Mouse (Mus musculus) liver, adult 2 months (tissue): Measurements from ENCODE around the gene Eif2ak4. TPM values are rescaled to one million over a fixed set of nuclear protein-coding genes. Genes with fewer than 3 reads are reported as not detected.

Experiments used
- DNase-seq: peaks from one replicate; pipeline ENCODE4 v3.0.0-alpha.2; 2011; ENCODE audit warnings: low read depth, low spot score; ENCODE audit errors: extremely low read depth
- H3K27ac ChIP-seq: fragments of 200-500 bp; replicated peaks from 2 replicates; pipeline ENCODE4 v1.5.1; 2012; ENCODE audit warnings: low read depth, mild to moderate bottlenecking, control low read depth, inconsistent platforms, low read length; ENCODE audit not compliant: insufficient read depth
- H3K27me3 ChIP-seq: fragments of 200-500 bp; 2 replicates; pipeline ENCODE4 v1.6.1; 2012; ENCODE audit warnings: mild to moderate bottlenecking, moderate library complexity, low read length, inconsistent platforms; ENCODE audit not compliant: control insufficient read depth, insufficient read depth
- H3K36me3 ChIP-seq: fragments of 200-500 bp; 2 replicates; pipeline ENCODE4 v1.6.1; 2012; ENCODE audit warnings: low read length, inconsistent platforms; ENCODE audit not compliant: control insufficient read depth, insufficient read depth
- H3K4me1 ChIP-seq: fragments of 200-500 bp; 2 replicates; pipeline ENCODE4 v1.6.1; 2011; ENCODE audit warnings: low read length; ENCODE audit not compliant: control insufficient read depth, insufficient read depth
- H3K4me3 ChIP-seq: fragments of 200-500 bp; 2 replicates; pipeline ENCODE4 v1.5.1; 2011; ENCODE audit warnings: low read depth, mild to moderate bottlenecking, control low read depth, low read length, moderate library complexity; ENCODE audit not compliant: insufficient read depth
- H3K79me2 ChIP-seq: fragments of 200-500 bp; 2 replicates; pipeline ENCODE4 v1.6.1; 2012; ENCODE audit warnings: inconsistent platforms, mild to moderate bottlenecking, low read length, moderate library complexity; ENCODE audit not compliant: control insufficient read depth, insufficient read depth
- H3K9ac ChIP-seq: fragments of 200-500 bp; 2 replicates; pipeline ENCODE4 v1.6.1; 2012; ENCODE audit warnings: low read depth, mild to moderate bottlenecking, control low read depth, inconsistent platforms, low read length
- CTCF ChIP-seq: fragments of 200-500 bp; IDR thresholded peaks from 2 replicates; pipeline ENCODE4 v1.5.1; 2011; ENCODE audit warnings: low read depth, low read length, control low read depth
- POLR2A ChIP-seq: fragments of 200-500 bp; IDR thresholded peaks from 2 replicates; pipeline ENCODE4 v1.6.1; 2011; ENCODE audit warnings: low read length, control low read depth; ENCODE audit not compliant: insufficient read depth; ENCODE audit errors: extremely low read depth
- WGBS: fragments of 180-500 bp; shearing (Covaris S2); methylation state at CpG from one replicate; pipeline ENCODE4 v1.1.7; 2018; 5-methylcytosine and 5-hydroxymethylcytosine counted together
- polyA plus RNA-seq: library from polyadenylated mRNA; depleted of rRNA; stranded (reverse); fragments of >200 nt; gene quantifications from 2 replicates; pipeline ENCODE4 v1.2.3, GENCODE M21; 2012
- total RNA-seq: library from RNA; depleted of rRNA; stranded (reverse); fragments of >200 nt; gene quantifications from 2 replicates; pipeline ENCODE4 v1.2.3, GENCODE M21; 2014

The Eif2ak4 gene
- total and polyA plus RNA-seq, 2 experiments: 4.8 to 5.4 TPM

DNA sequence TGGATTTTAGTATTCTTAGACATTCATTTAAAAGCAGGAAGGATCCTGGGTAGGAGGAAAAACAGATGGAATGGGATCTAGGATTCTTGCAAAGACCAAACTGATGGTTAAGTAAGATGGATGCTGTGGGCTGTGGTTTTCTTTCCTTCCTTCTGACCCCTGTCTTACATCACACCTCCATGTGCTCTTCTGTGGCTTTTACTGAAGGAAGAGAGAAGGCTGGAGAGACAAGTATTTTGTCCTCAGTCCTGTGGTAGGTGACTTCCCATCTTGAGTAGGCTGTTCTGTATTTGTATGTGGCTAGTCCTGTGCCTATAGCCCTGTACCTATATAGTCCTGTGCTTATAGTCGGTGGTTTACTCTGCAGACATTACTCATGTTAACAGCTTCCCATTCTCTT lies 12.9 kb upstream of the Eif2ak4 start:
- Histone ChIP-seq H3K4me3 (no peak overlapping the region), H3K27ac (no peak overlapping the region), H3K36me3 (no peaks in the 10 kb centered on the region), H3K4me1 (peaks cover 7% of the 10 kb centered on the region; the same call in 1 of the 2 replicates), H3K79me2 (no peaks in the 10 kb centered on the region), H3K27me3 (peaks cover 14% of the 10 kb centered on the region), H3K9ac (no peak overlapping the region)
- TF ChIP-seq CTCF: no peak
- no peak for TF ChIP-seq POLR2A
- 83% methylated on average over 1 of the region's 1 CpGs for WGBS
- no peak for DNase-seq

DNA sequence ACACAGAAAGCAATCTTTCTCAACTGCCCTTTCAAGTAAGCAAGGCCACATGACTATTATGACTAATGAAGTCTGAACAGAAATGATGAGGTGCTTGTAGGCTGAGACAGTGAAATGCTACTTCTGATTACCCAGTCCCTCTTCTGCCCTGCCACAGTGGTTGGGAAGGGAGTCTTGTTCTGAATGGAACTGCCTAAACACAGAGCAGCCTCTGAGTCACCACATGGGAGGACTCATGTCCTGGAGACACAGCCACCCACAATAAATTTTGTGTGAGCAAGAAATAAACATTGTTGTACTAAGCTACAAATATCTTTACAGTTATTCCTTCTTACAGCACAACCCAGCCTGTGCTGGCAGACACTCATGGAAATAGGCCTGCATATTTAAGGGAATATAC lies 12.5 kb upstream of the Eif2ak4 start:
- Histone ChIP-seq H3K27me3 (peaks cover 14% of the 10 kb centered on the region), H3K27ac (no peak overlapping the region), H3K9ac (no peak overlapping the region), H3K4me3 (no peak overlapping the region), H3K36me3 (no peaks in the 10 kb centered on the region), H3K79me2 (no peaks in the 10 kb centered on the region), H3K4me1 (peaks cover 7% of the 10 kb centered on the region; the same call in 1 of the 2 replicates)
- TF ChIP-seq POLR2A (no peak), CTCF (no peak)
- no peak for DNase-seq

- H3K4me3 ChIP-seq: no peak overlapping the region
- no peak for TF ChIP-seq CTCF
Measured at GRCm38 (mm10) chr2:118379756-118380155, 8.7 kb upstream of the Eif2ak4 start.

DNA sequence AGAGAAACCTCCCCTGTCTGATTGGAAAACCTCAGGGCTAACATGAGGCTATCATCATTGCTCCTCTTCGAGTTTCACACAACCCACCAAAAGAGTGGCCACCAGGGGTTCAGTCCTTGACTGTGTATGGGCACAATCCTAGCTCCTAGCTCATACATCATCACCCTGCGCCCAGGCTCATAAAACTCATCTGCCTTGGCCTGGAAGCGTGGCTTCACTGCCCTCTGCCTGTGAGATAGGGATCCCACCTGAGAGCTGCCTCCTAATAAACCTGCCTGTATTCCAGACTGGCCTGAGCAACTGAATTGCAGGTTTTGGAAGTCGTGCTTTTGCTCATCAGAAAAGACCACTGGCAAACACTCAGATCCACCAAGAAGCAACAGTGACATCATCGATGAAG lies 5.0 kb upstream of the Eif2ak4 start:
- H3K36me3 ChIP-seq: no peaks in the 10 kb centered on the region
- no peak overlapping the region for H3K4me3 ChIP-seq
- H3K9ac ChIP-seq: no peak overlapping the region
- H3K27me3 ChIP-seq: no peaks in the 10 kb centered on the region
- H3K27ac ChIP-seq: no peak overlapping the region
- H3K79me2 ChIP-seq: no peaks in the 10 kb centered on the region
- H3K4me1 ChIP-seq: no peaks in the 10 kb centered on the region
- TF ChIP-seq POLR2A: no peak
- TF ChIP-seq CTCF: no peak
- DNase-seq: no peak
- WGBS: 82% methylated on average over 5 of the region's 5 CpGs

More at GRCm38 (mm10) chr2:118379756-118380155, 8.7 kb upstream of the Eif2ak4 start:
- Histone ChIP-seq H3K79me2 (no peaks in the 10 kb centered on the region), H3K36me3 (no peaks in the 10 kb centered on the region), H3K27me3 (no peaks in the 10 kb centered on the region), H3K9ac (no peak overlapping the region), H3K27ac (no peak overlapping the region), H3K4me1 (no peaks in the 10 kb centered on the region)
- 80% methylated on average over 1 of the region's 1 CpGs for WGBS
- no peak for DNase-seq

DNA sequence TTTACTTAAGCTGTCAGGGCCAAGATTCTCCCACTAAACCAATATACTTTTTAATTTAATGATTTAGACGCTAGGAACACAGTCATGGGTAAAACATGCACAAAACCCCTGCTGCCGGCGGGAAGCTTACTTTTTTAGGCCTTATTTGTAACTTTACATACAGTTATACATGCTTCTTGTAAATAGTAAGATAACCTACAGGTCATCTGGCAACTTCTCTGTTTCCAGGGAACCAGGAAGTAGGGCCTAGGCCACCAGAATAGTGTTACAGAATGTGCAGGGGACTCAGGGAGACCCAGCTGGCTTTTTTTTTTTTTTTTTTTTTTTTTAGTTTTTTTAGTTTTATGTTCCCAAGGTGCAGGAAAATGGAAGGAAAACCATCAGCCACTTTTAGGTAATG lies 1.2 kb downstream of the Eif2ak4 start:
- H3K27ac ChIP-seq: no peak overlapping the region
- TF ChIP-seq CTCF (no peak), POLR2A (no peak)
- H3K36me3 ChIP-seq: no peaks in the 10 kb centered on the region
- no peak overlapping the region for H3K9ac ChIP-seq
- H3K27me3 ChIP-seq: no peaks in the 10 kb centered on the region
- WGBS: 20% methylated on average over 3 of the region's 3 CpGs
- H3K79me2 ChIP-seq: peaks cover 11% of the 10 kb centered on the region; the same call in 1 of the 2 replicates
- H3K4me3 ChIP-seq: no peak overlapping the region; the same call in 1 of the 2 replicates
- peaks cover 3% of the 10 kb centered on the region; the same call in 1 of the 2 replicates for H3K4me1 ChIP-seq
- peak; percentile 13 for DNase-seq

DNA sequence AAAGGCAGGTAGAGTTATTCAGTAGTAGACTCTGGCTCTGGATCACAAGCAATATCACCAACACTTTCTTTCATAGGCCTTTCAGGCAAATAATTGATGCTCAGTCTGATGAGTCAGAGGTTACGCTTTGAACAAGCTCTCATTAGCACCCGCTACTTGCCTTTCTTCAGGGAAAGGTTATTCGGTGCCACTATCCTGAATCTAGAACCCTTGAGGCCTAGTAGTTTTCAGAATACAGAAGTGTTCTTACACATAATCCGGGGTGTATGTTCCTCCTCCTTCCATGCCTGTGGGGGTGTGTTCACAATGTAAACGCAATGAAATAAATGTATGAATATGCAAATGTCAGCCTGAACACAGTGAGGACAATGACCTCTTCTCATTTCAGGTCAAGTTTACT lies 1.7 kb downstream of the Eif2ak4 start:
- no peak for TF ChIP-seq POLR2A
- 67% methylated on average over 5 of the region's 5 CpGs for WGBS
- no peaks in the 10 kb centered on the region for H3K27me3 ChIP-seq
- H3K4me3 ChIP-seq: no peak overlapping the region
- peak; percentile 5 for DNase-seq
- no peak overlapping the region for H3K9ac ChIP-seq
- no peak overlapping the region for H3K27ac ChIP-seq
- H3K79me2 ChIP-seq: peaks cover 11% of the 10 kb centered on the region; the same call in 1 of the 2 replicates
- H3K36me3 ChIP-seq: no peaks in the 10 kb centered on the region
- H3K4me1 ChIP-seq: peaks cover 3% of the 10 kb centered on the region; the same call in 1 of the 2 replicates

- Histone ChIP-seq H3K79me2 (peaks cover 14% of the 10 kb centered on the region; the same call in 1 of the 2 replicates), H3K27me3 (no peaks in the 10 kb centered on the region), H3K27ac (no peak overlapping the region), H3K9ac (no peak overlapping the region), H3K4me3 (no peak overlapping the region), H3K36me3 (no peaks in the 10 kb centered on the region), H3K4me1 (peaks cover 3% of the 10 kb centered on the region; the same call in 1 of the 2 replicates)
- 72% methylated on average over 5 of the region's 5 CpGs for WGBS
- DNase-seq: no peak
- TF ChIP-seq POLR2A (no peak), CTCF (no peak)
Measured at GRCm38 (mm10) chr2:118391201-118391600, 2.8 kb downstream of the Eif2ak4 start.
